Mouse (Mus musculus) thymus, postnatal 0 days (tissue): ENCODE results near the gene Sox2. TPM values are rescaled to one million over a fixed set of nuclear protein-coding genes. Genes with fewer than 3 reads are reported as not detected.

Experiments
- DNase-seq: peaks from one replicate; pipeline ENCODE4 v3.0.0-alpha.2; 2015; ENCODE audit warnings: low spot score
- polyA plus RNA-seq: library from polyadenylated mRNA; unstranded; fragments of >200 nt; fragmentation: Nextera tagmentation; extraction: Ambion mirVana; gene quantifications from 2 replicates; pipeline ENCODE4 v1.2.1, GENCODE M21; 2015

Gene Sox2
- polyA plus RNA-seq, 1 experiment from 2014 or later: 0.23 TPM

GRCm38 (mm10) chr3:34643067-34643466 is 7.1 kb upstream of the Sox2 start:
- DNase-seq: no peak

- no peak for DNase-seq
These were observed 6.6 kb upstream of the Sox2 start for GRCm38 (mm10) chr3:34643536-34644115.

GRCm38 (mm10) chr3:34646169-34646568 is 4.0 kb upstream of the Sox2 start:
- DNase-seq: no peak

- peak; percentile 57 for DNase-seq
These were observed 2.5 kb upstream of the Sox2 start for GRCm38 (mm10) chr3:34647688-34648087.

GRCm38 (mm10) chr3:34648105-34648832 is 1.9 kb upstream of the Sox2 start:
- no peak for DNase-seq

- DNase-seq: no peak
These were observed 1.1 kb upstream of the Sox2 start for GRCm38 (mm10) chr3:34648833-34649719.

- no peak for DNase-seq
These were observed 586 bp downstream of the Sox2 start for GRCm38 (mm10) chr3:34650621-34651361.

GRCm38 (mm10) chr3:34651486-34652170 is 1.4 kb downstream of the Sox2 start:
- DNase-seq: no peak

- no peak for DNase-seq
These were observed 2.4 kb downstream of the Sox2 start for GRCm38 (mm10) chr3:34652616-34653015.

GRCm38 (mm10) chr3:34653235-34653976 is 3.2 kb downstream of the Sox2 start:
- DNase-seq: no peak

- DNase-seq: no peak
These were observed 3.8 kb downstream of the Sox2 start for GRCm38 (mm10) chr3:34653977-34654500.

- DNase-seq: no peak
These were observed 4.6 kb downstream of the Sox2 start for GRCm38 (mm10) chr3:34654781-34655180.

- no peak for DNase-seq
These were observed 5.3 kb downstream of the Sox2 start for GRCm38 (mm10) chr3:34655311-34656075.

- DNase-seq: no peak
These were observed 5.9 kb downstream of the Sox2 start for GRCm38 (mm10) chr3:34656153-34656552.

- DNase-seq: no peak
These were observed 6.9 kb downstream of the Sox2 start for GRCm38 (mm10) chr3:34656813-34657700.

- DNase-seq: no peak
These were observed 7.5 kb downstream of the Sox2 start for GRCm38 (mm10) chr3:34657701-34658090.

GRCm38 (mm10) chr3:34658241-34658965 is 8.2 kb downstream of the Sox2 start:
- DNase-seq: no peak
